Mouse (Mus musculus) intestine, postnatal 0 days (tissue): Measurements from ENCODE around the gene Sept4. TPM values are rescaled to one million over a fixed set of nuclear protein-coding genes. Genes with fewer than 3 reads are reported as not detected.

Source experiments
- ATAC-seq: fragments of 200-750 bp; cut with Nextera tagmentation; 2 replicates; pipeline ENCODE4 v1.8.0; 2017; ENCODE audit warnings: mild to moderate bottlenecking, moderate TSS enrichment, moderate library complexity
- H3K27ac ChIP-seq: fragments of 300-500 bp; sonication (generic); 2 replicates; pipeline ENCODE4 v1.5.1; 2014; ENCODE audit warnings: mild to moderate bottlenecking, low read depth, low read length, moderate library complexity
- H3K27me3 ChIP-seq: fragments of 300-500 bp; sonication (generic); replicated peaks from 2 replicates; pipeline ENCODE4 v1.6.1; 2014; ENCODE audit warnings: low read length, mixed read lengths; ENCODE audit not compliant: control insufficient read depth, insufficient read depth
- H3K36me3 ChIP-seq: fragments of 300-500 bp; sonication (generic); 2 replicates; pipeline ENCODE4 v1.6.1; 2014; ENCODE audit warnings: mild to moderate bottlenecking, moderate library complexity; ENCODE audit not compliant: control insufficient read depth, insufficient read depth
- H3K4me1 ChIP-seq: fragments of 300-500 bp; sonication (generic); replicated peaks from 2 replicates; pipeline ENCODE4 v1.6.1; 2014; ENCODE audit warnings: antibody characterized with exemption, low read length, mixed read lengths; ENCODE audit not compliant: control insufficient read depth, insufficient read depth
- H3K4me2 ChIP-seq: fragments of 300-500 bp; sonication (generic); replicated peaks from 2 replicates; pipeline ENCODE4 v1.6.1; 2014; ENCODE audit warnings: low read depth, mild to moderate bottlenecking, moderate library complexity
- H3K4me3 ChIP-seq: fragments of 300-500 bp; sonication (generic); 2 replicates; pipeline ENCODE4 v1.5.1; 2014; ENCODE audit warnings: low read depth, low read length
- H3K9ac ChIP-seq: fragments of 300-500 bp; sonication (generic); 2 replicates; pipeline ENCODE4 v1.6.1; 2014; ENCODE audit warnings: mild to moderate bottlenecking, low read depth, low read length
- H3K9me3 ChIP-seq: fragments of 300-500 bp; sonication (generic); 2 replicates; pipeline ENCODE4 v1.6.1; 2016; ENCODE audit warnings: mixed run types; ENCODE audit not compliant: control insufficient read depth
- CTCF ChIP-seq: sonication (generic); IDR thresholded peaks from 2 replicates; pipeline ENCODE4 v1.5.1; 2016; ENCODE audit warnings: low read depth, mild to moderate bottlenecking, control low read depth, antibody characterized with exemption, moderate library complexity
- WGBS: fragments of 180-500 bp; shearing (Covaris S2); extraction: QIAGEN DNeasy Blood & Tissue Kit; methylation state at CpG from one replicate; pipeline ENCODE4 v1.1.7; 2014; 5-methylcytosine and 5-hydroxymethylcytosine counted together
- polyA plus RNA-seq: library from polyadenylated mRNA; unstranded; fragments of >200 nt; fragmentation: Nextera tagmentation; extraction: Ambion mirVana; gene quantifications from 2 replicates; pipeline ENCODE4 v1.2.1, GENCODE M21; 2015

Sept4 gene
- polyA plus RNA-seq, 1 experiment from 2014 or later, result 47.3 TPM

DNA sequence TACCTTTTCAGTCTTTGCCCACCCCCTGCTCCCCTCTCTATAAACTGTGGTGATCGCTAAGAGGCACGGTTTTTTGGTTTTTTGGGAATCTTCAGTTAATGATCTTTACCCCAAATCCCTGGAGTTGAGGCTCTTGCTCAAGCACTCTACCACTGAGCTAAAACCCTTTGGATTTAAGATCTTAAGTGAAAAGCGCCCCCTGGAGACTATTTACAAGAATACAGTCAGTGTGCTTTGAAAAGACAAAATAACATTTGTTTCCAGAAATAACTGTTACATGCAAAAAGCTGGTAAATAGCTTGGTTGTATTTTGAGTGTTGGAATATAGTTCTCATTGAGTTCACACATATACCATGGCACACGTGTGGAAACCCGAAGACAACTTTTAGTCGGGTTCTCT lies 37.0 kb upstream of the Sept4 start:
- Histone ChIP-seq H3K27me3 (no peaks in the 10 kb centered on the region), H3K36me3 (no peaks in the 10 kb centered on the region), H3K4me2 (no peak overlapping the region), H3K4me1 (no peaks in the 10 kb centered on the region), H3K9ac (no peak overlapping the region), H3K4me3 (no peak overlapping the region), H3K9me3 (no peaks in the 10 kb centered on the region), H3K27ac (no peak overlapping the region)
- no peak for ATAC-seq
- TF ChIP-seq CTCF, result peak; percentile 28
- 57% methylated on average over 6 of the region's 6 CpGs for WGBS

DNA sequence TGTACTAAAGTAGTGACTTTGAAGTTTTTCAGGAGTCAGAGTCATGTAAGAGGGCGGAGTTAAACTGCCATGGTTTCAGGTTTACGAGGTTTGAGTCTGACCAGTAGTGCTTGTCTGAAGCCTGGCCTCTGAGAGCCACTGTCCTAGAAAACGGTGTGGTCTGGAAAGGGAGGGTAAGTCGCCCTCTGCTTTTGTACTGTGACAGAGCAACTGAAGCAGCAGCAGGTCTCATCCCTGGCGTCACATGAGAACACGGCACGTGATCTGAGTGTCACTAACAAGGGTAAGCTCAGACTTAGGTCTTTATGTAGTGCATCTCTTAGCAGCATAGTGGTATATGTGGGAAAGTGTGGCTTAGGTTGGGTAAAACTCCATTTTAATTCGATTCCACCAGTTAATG lies 26.4 kb upstream of the Sept4 start:
- Histone ChIP-seq H3K4me1 (no peaks in the 10 kb centered on the region), H3K4me3 (no peak overlapping the region), H3K27ac (no peak overlapping the region), H3K27me3 (no peaks in the 10 kb centered on the region), H3K4me2 (no peak overlapping the region), H3K9me3 (no peaks in the 10 kb centered on the region), H3K36me3 (no peaks in the 10 kb centered on the region), H3K9ac (no peak overlapping the region)
- 37% methylated on average over 8 of the region's 8 CpGs for WGBS
- no peak for TF ChIP-seq CTCF
- no peak for ATAC-seq

DNA sequence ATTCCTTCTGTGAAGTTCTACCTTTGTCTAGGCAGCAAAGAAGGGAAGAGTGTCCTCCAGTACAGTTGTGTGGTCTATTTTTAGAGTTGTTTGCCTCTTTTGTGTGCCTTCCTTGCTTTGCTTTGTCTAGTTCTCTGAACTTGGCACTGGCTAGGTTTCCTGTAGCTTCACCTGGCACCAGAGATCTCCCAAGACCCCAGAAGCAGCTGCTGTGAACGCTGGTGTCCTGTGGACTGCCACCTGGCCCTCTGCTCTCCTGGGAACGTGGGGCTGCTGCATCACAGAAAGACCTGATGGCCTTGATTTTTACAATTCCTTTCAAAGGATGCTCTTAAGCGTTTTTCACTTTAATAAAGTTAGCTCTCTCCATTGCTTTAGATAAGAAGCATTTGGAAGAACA lies 25.8 kb upstream of the Sept4 start:
- TF ChIP-seq CTCF, result no peak
- H3K9ac ChIP-seq, result no peak overlapping the region
- no peak overlapping the region for H3K4me2 ChIP-seq
- no peaks in the 10 kb centered on the region for H3K36me3 ChIP-seq
- H3K4me1 ChIP-seq, result no peaks in the 10 kb centered on the region
- 49% methylated on average over 3 of the region's 3 CpGs for WGBS
- no peak overlapping the region for H3K27ac ChIP-seq
- no peaks in the 10 kb centered on the region for H3K9me3 ChIP-seq
- no peak overlapping the region for H3K4me3 ChIP-seq
- no peaks in the 10 kb centered on the region for H3K27me3 ChIP-seq
- no peak for ATAC-seq

DNA sequence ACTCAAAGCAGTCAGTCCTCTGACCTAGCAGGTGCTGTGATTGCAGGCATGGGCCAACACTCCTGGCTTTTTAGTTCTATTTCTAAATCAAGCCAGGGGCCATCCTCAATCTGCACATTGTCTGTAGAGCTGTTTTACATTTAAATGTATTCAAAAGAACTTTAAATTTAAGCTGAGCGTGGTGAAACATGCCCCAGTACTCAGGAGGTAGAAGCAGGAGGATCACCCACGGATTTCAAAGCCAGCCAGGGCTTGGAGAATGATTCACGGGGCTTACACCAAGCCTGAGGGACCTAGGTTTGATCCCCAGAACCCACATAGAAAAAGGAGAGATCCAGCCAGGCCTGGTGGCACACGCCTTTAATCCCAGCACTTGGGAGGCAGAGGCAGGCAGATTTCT lies 15.4 kb upstream of the Sept4 start:
- Histone ChIP-seq H3K36me3 (no peaks in the 10 kb centered on the region), H3K4me3 (no peak overlapping the region), H3K4me1 (no peaks in the 10 kb centered on the region), H3K27me3 (no peaks in the 10 kb centered on the region), H3K27ac (no peak overlapping the region), H3K9ac (no peak overlapping the region), H3K4me2 (no peak overlapping the region), H3K9me3 (no peaks in the 10 kb centered on the region)
- no peak for ATAC-seq
- WGBS, result 87% methylated on average over 4 of the region's 4 CpGs
- TF ChIP-seq CTCF, result no peak

DNA sequence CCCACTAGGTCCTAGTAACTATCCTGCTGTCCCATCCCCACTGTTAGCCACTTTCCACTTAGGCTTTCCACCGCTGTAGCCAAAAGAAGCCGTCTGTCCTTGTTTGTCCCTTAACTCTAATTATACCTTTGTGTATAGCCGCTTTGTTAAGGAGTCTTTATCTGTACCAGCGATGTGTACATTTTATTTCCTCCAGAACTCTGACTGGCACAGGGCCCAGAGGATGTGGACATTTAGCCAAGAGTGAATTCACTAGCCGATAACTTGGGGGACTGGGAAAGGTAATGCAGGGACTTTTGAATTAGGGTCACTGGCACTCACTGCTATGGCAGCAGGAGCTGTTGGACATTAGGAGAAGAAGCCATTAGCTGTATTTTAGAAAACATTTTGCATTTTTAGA lies 14.3 kb upstream of the Sept4 start:
- ATAC-seq, result no peak
- Histone ChIP-seq H3K4me3 (no peak overlapping the region), H3K9ac (no peak overlapping the region), H3K27ac (no peak overlapping the region), H3K9me3 (no peaks in the 10 kb centered on the region), H3K4me1 (no peaks in the 10 kb centered on the region), H3K36me3 (no peaks in the 10 kb centered on the region), H3K27me3 (no peaks in the 10 kb centered on the region), H3K4me2 (no peak overlapping the region)
- TF ChIP-seq CTCF, result no peak
- WGBS, result 27% methylated on average over 5 of the region's 5 CpGs

DNA sequence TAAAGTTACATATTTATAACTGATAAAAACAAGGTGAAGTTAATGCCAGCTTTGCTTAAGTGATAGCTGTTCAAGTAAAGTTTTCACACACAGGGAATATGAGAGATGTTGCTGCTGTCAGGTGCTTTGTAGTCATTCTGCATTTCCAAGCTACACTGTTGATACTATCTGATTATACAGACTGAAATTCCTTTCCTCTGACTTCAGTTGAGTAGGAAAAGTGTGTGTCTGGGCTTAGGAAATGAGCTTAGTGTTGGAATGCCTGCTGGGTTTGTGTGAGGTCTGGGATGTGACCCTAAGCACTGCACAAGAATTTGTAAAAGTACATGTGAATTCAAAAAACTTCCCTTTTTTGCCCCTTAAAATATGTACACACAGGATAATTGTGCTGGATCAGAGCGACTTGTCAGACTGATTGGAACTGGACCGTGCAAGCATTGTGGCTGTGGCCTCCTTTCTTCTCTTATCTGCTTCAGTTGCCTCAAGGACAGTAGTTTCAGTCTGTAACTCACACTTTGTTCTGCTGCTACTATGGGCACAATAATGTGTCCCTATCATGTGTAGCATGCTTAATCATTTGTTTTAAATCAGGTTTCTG lies 13.5 kb upstream of the Sept4 start:
- no peak overlapping the region for H3K27ac ChIP-seq
- ATAC-seq, result no peak

DNA sequence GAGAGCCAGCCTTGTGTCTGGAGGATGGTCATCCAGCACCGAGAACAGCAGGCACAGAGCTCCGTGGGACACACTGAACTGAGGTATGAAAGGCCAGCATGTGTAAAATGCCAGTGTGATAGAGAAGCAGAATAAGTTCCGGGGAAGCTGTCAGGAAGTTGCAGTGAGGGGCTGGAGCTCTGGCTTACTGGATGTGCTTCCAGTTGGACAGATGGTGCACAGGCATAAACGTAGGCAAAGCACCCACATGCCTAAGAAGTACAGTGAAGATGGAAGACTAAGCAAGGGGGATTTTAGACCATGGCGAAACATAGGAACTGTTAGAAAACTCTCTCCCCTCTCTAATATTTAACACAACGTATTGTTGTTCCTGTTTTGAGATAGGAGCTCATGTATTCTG lies 7.5 kb upstream of the Sept4 start:
- H3K4me2 ChIP-seq, result no peak overlapping the region
- ATAC-seq, result no peak
- WGBS, result 69% methylated on average over 6 of the region's 6 CpGs
- no peak overlapping the region for H3K4me3 ChIP-seq
- no peak overlapping the region for H3K9ac ChIP-seq
- no peak for TF ChIP-seq CTCF
- no peaks in the 10 kb centered on the region for H3K36me3 ChIP-seq
- H3K27ac ChIP-seq, result no peak overlapping the region
- H3K9me3 ChIP-seq, result no peaks in the 10 kb centered on the region
- no peaks in the 10 kb centered on the region for H3K27me3 ChIP-seq
- H3K4me1 ChIP-seq, result no peaks in the 10 kb centered on the region

More for the DNA sequence above, 13.5 kb upstream of the Sept4 start:
- no peak for TF ChIP-seq CTCF
- Histone ChIP-seq H3K27me3 (no peaks in the 10 kb centered on the region), H3K36me3 (no peaks in the 10 kb centered on the region), H3K4me1 (no peaks in the 10 kb centered on the region), H3K4me3 (no peak overlapping the region), H3K9ac (no peak overlapping the region), H3K4me2 (no peak overlapping the region), H3K9me3 (no peaks in the 10 kb centered on the region)
- 16% methylated on average over 2 of the region's 2 CpGs for WGBS
